Mouse (Mus musculus): ENCODE data around the gene Slc45a2.

GRCm38 (mm10) chr15:11036535-11037375 is 36.2 kb downstream of the Slc45a2 start:
- TF ChIP-seq GATA1 (IDR thresholded peaks at IDR 0.05; ENCODE audit: low read length) (no peak), TAL1 (IDR thresholded peaks at IDR 0.05; ENCODE audit: low read length) (no peak)

All from erythroblast, embryonic 14.5 days (primary cell).